Mouse (Mus musculus) frontal cortex, postnatal 36 days (tissue): ENCODE measurements at regions not wholly inside any gene's neighbourhood (a gene's known extent, or its start where the extent isn't known, plus 50 kb on each side); places are given as distances from the start of the nearest gene placed in this dataset.
A peak's percentile ranks its signal among the peaks of the same experiment; 100 is the strongest.

Experiments used
- DNase-seq, 2 experiments: peaks; one replicate each; pipeline ENCODE4 v3.0.0; 2022; ENCODE audit warnings: low spot score in 2 of 2

DNA sequence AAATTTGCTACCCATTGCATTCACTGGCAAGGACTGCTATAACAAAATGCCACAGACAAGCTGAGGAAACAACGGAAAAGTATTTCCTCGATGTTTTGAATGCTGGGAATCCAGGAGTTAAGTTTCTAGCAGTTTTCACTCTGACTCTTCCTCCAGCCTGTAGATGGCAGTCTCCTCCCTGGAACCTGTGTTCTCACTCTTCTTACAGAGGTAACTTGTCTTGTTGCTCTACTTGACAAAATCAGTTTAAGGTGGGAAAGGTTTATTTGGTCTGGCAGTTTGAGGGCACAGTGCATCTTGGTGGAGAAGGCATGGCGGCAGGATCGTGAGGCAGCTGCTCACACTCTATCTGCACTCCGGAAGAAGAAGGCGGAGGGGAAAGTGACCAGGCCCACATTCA is 181.3 kb upstream of the Nckap5 start:
- peak in 1 of 2 experiments; percentile 47 for DNase-seq

DNA sequence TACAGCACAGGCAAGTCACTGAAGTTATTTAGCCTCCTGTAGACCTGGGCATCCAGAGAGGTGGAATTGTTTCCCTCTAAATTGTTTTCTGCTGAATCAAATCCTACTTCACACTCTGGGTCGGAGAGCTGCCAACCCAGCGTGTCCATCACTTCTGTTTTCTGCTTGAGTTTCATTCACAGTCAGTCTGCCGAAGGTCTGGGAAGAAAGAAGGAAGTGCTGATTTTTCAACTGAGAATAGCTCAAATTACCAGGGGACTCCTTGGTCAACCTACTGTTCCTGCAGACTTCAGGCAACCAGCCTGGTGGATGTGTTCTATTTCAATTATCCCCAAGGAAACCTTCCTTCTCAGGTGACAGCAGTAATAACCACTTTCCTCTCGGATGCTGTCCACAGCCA is 179.1 kb upstream of the Nckap5 start:
- no peak for DNase-seq

DNA sequence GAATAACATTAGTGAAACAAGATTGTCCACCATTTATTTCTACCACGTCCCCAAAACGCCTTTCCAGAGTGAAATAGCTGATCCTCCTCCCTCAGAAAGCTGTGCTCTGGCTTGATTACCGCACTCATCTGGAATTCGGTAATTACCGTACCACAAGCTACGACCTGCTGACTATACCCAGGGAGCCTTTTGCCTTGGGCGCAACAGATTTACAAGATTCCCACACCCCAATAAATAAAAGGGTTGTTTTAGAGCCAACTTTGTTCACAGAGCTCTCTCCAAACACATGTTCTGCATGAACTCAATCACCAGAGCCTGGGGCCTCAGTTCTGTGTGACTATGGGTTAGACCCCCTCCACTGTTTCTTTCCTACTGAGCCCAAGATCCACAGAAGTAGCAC is 171.1 kb upstream of the Nckap5 start:
- no peak for DNase-seq

DNA sequence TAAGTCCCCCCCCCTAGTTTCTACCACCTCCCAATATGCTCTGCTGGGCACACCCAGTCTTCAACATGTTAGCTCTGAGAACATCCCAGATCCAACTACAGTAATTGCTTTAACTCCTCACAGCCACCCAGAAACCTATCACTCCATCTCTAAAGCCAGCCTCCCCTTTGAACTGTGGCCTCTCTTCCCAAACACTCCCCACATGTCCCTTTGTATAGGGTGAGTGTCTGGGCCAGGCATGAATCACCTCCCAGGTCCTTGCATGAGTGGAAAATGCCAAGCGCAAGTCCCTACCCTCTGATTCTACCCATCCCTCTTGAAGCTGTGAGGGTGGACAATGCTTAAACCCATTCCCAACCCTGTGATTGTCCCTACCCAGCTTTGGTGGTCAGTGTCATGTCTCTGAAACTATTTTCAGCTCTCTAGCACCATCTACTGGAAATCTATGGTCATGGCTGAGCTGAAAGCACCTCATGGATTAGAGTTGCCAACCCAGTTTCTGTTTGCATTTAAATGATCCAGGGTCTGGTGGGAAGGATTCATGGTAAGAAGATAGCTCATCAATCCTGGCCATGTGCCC is 162.6 kb upstream of the Nckap5 start:
- peak; percentile 26 to 62 for DNase-seq

DNA sequence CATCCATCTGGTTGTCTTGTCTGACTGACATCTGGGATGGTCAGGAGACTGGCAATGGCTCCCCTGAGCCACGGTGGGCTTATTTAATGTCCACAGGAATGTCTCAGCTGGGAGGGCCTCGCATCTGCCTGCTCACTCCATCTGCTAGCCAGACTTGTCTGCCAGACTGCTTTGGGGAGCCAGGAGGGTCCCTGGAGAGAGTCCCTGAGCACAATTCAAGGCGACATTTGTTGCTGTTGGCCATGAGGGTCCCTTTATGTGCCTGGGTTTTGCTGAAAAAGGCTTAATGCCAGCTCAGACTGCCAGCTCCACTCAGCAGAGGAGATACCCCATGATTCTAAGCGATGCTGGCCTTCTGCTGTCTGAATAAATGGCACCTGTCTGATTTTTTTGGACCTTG is 161.8 kb upstream of the Nckap5 start:
- no peak for DNase-seq

DNA sequence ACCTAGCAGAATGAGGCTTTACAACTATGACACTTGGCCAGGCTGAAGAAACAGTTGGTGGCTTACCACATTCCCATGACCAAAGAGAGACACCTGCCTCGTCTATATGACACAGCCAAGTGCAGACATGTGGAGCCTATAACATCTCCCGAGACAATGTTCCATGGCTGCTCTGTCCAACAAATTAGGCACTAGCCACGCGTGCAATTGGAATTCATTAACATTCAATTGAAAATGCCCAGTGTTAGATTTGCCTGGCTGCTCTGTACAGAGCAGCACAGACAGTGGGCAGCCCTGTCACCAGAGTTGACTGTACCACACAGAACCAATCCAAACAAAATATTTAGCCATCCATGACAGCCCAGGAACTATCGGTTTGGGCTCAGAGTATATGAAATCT is 152.2 kb upstream of the Nckap5 start:
- no peak for DNase-seq

DNA sequence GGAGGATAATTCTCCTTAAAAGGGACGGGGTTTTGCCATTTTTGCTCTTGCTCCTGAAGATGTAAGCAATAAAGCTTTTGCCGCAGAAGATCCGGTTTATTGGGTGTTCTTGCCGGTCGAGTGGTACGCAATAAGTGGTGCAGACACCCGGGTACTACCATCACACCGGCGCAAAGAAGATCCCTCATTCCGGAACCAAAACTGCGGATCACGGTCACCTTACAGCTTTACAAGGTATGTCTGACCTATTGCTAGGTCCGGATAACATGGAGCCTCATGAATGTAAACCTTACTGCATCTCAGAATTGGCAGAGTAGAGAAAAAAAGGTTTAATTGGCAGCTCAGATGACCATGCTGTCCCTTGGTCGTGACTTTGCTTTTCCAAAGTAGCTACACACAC is 149.7 kb upstream of the Nckap5 start:
- DNase-seq = no peak

DNA sequence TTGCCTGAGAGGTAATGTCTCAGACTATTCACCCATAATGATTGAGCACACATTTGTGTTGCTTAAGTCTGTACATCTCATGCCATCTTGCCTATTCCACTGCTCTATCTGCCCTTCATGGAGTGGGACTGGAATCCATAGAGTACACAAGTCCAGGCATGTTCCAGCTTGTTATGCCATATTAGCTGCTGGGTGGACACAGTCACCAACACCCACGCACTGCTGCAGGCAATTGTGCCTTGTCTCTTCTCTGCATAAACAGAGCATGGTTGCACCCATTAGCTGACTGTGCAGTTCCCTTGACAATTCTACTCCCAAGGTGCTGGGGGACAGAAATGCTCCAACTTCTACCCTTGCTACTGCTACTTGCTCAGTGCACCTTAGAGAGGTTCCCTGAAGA is 143.3 kb upstream of the Nckap5 start:
- DNase-seq = no peak

GRCm38 (mm10) chr1:126971777-126972421 is 141.3 kb upstream of the Nckap5 start:
- no peak for DNase-seq

- DNase-seq = no peak
Measured at GRCm38 (mm10) chr1:126971118-126971517, 140.5 kb upstream of the Nckap5 start.

- no peak for DNase-seq
Measured at GRCm38 (mm10) chr1:126966394-126966793, 135.8 kb upstream of the Nckap5 start.

DNA sequence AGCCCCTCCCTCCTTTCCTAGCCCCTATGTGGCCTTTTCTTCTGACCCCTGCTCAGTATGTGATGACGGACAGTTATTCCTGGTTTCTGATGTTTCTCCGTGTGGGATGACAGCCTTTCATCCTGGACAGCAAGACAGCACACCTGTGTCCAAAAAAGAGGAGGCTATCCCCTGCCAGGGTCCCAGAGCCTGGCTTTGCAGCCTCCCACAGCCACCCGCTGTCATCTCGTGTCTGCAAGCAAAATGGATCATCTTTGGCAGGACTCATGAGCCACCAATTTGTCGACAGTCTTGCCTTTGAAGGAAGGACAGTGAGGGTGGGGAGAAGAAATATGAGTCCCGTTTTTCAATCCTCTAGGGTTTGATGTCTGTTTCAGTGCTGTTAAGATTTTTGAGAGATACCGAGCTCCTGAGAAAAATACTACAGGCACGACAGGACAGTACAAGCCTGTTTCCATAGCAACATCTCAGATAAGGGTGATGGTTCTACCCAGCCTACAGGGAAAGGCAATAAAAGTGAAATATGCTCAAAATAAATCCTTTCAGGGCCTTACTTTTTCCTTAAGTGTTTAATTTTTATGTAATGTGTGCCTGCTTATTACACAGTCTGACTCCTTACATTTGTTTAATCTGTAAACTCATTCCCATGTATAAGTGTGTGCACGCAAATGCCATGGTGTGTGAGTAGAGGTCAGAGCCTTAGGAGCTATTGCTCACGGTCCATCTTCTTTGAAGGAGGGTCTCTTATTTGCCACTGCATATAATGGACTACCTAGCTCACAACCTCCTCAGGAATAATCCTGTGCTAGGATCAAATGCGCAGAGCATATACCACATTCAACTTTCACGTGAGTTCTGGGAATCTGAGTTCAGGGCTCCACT is 125.5 kb upstream of the Nckap5 start:
- DNase-seq = no peak

- DNase-seq = no peak
Measured at GRCm38 (mm10) chr1:126947860-126948259, 117.3 kb upstream of the Nckap5 start.

GRCm38 (mm10) chr1:126932658-126933057 is 102.1 kb upstream of the Nckap5 start:
- no peak for DNase-seq

GRCm38 (mm10) chr1:126931754-126932153 is 101.2 kb upstream of the Nckap5 start:
- peak; percentile 89 to 95 for DNase-seq

- DNase-seq = no peak
Measured at GRCm38 (mm10) chr1:126931093-126931492, 100.5 kb upstream of the Nckap5 start.

DNA sequence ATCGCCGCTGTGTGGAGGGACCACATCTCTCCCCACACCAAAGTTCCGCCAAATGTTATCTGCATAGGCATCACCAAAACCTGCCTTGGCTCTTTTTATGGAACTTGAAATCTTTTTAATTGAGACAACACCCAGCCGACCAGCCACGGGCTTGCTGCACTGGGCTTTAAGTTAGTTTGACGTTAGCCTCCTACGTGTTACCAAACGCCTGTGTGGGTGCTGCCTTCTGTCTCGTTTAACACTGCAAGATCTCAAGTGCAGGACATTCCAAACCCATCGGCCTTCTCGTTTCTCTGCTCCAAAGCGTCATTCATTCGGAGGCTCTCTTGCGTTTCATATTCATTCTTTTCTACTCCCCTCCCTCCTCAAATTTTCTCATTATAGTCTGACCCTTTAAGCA is 100.0 kb upstream of the Nckap5 start:
- peak in 1 of 2 experiments; percentile 23 for DNase-seq

DNA sequence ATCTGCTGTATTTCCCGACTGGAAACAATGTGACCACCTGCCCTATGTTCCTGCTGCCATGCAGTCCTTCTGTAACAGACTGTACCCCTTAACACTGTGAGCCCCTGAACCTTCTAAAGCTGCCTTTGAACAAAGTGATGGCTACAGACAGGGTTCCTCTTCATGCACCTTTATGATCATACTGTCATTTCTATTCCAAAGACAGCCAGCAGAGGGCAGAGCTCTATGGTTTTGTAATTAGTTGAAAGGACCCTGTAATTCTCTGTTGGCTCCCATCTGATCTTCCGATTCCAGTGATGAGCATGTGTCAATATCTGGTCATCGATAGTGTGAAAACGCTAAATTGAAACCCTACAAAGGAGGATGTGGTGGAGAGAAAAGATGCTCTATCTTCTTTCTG is 99.1 kb upstream of the Nckap5 start:
- peak in 1 of 2 experiments; percentile 38 for DNase-seq

DNA sequence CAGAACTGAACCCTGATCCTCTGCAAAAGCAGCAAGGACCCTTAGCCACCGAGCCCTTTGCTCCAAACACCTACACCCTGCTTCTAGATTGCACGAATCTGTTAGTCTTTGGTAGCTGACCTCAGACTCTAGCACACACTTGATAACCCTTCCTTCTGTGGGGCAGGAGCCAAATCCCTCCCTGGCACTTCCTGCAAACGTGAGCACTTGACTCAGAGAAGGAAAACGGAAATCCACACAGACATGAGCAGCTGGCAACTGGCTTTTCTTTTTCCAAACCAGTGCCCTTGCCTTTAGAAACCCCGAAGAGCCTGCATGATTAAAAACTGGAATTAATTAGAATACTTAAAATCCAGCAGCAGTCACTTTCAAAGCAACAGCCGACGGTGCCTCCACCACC is 97.6 kb upstream of the Nckap5 start:
- no peak for DNase-seq

GRCm38 (mm10) chr1:126925150-126926035 is 94.8 kb upstream of the Nckap5 start:
- peak; percentile 30 to 79 for DNase-seq

- no peak for DNase-seq
Measured at GRCm38 (mm10) chr1:126923981-126924380, 93.4 kb upstream of the Nckap5 start.

- DNase-seq = no peak
Measured at GRCm38 (mm10) chr1:126922231-126922630, 91.6 kb upstream of the Nckap5 start.
